Mouse (Mus musculus) cortical plate, adult 2 months (tissue): Measurements from ENCODE around the gene Slc22a23.

Experiments used
- CTCF ChIP-seq: fragments of 200-500 bp; IDR thresholded peaks from 2 replicates; pipeline ENCODE4 v1.5.1; 2011; ENCODE audit warnings: mild to moderate bottlenecking, control low read depth, low read length; ENCODE audit not compliant: insufficient read depth; ENCODE audit errors: extremely low read depth
- POLR2A ChIP-seq: fragments of 200-500 bp; IDR thresholded peaks from 2 replicates; pipeline ENCODE4 v1.6.1; 2011; ENCODE audit warnings: mild to moderate bottlenecking, low read length, control low read depth; ENCODE audit not compliant: insufficient read depth; ENCODE audit errors: extremely low read depth

DNA sequence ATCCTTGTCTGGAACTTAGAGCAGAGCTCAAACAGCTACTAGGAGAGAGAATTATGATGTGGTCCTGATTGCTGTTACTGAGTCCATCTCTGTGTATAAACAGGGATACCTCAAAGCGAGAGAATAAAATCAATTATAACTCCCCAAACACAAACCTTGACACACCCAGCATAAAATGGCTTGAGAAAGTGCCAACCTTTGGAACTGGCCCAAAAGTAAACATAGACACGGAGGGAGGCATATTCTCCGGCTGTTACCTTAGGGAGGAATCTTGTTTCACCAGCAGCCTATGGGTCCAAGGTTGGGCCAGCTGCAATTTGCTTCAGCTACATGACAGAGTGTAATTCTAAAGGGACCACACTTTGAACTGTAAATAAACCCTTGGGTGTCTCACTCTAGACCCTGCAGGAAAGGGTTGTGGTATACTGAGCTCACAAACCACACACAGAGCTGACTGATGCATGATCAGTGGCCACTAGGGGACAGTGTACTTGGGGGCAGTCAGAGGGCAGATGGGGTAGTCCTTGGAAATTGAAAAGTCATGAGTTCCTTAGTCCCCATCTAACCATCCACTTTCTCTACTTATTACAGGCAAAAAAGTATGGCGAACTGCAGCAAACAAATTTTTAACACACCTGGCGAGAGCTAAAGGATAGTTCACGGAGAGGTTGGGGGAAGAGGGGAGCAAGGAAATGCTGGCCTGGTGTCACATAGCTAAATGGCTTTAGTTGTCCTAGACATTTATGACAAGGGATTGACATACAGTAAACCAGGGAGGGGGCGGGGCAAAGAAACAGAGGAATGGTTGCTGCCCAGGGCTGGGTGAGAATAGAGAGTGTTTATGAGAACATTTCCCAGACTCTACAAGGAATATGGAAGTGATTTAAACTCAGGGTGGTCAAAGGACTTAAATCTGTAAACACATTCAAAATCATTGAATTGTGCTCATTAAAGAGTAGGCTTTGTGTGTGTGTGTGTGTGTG is 45.3 kb downstream of the Slc22a23 start:
- no peak for TF ChIP-seq POLR2A
- TF ChIP-seq CTCF, result 0 out of 2 replicates have a peak, but pooled peaks have one; percentile 2
